Mouse (Mus musculus) embryonic facial prominence, embryonic 12.5 days (tissue): ENCODE measurements around the gene Sncb. TPM values are rescaled to one million over a fixed set of nuclear protein-coding genes. Genes with fewer than 3 reads are reported as not detected.
"Not testable (repeated sequence)": the region's sequence is repeated elsewhere in the genome, so short reads cannot be mapped to it uniquely, and the experiment has no call there.

ENCODE experiments used
- ATAC-seq: fragments of 200-750 bp; cut with Nextera tagmentation; 2 replicates; pipeline ENCODE4 v1.8.0; 2017; ENCODE audit not compliant: insufficient number of reproducible peaks, insufficient read depth, low FRiP score, low TSS enrichment
- H3K27ac ChIP-seq: fragments of 300-500 bp; sonication (generic); 2 replicates; pipeline ENCODE4 v1.5.1; 2016; ENCODE audit warnings: mild to moderate bottlenecking
- H3K27me3 ChIP-seq: fragments of 300-500 bp; sonication (generic); 2 replicates; pipeline ENCODE4 v1.6.1; 2016; ENCODE audit warnings: mild to moderate bottlenecking, moderate library complexity
- H3K36me3 ChIP-seq: fragments of 300-500 bp; sonication (generic); 2 replicates; pipeline ENCODE4 v1.6.1; 2016; ENCODE audit warnings: mild to moderate bottlenecking
- H3K4me1 ChIP-seq: fragments of 300-500 bp; sonication (generic); 2 replicates; pipeline ENCODE4 v1.6.1; 2016
- H3K4me2 ChIP-seq: fragments of 300-500 bp; sonication (generic); replicated peaks from 2 replicates; pipeline ENCODE4 v1.6.1; 2016; ENCODE audit warnings: mild to moderate bottlenecking, moderate library complexity
- H3K4me3 ChIP-seq: fragments of 300-500 bp; sonication (generic); 2 replicates; pipeline ENCODE4 v1.5.1; 2016; ENCODE audit warnings: mild to moderate bottlenecking
- H3K9ac ChIP-seq: fragments of 300-500 bp; sonication (generic); 2 replicates; pipeline ENCODE4 v1.6.1; 2016; ENCODE audit warnings: mild to moderate bottlenecking, moderate library complexity
- H3K9me3 ChIP-seq: fragments of 300-500 bp; sonication (generic); 2 replicates; pipeline ENCODE4 v1.6.1; 2016; ENCODE audit warnings: mild to moderate bottlenecking, moderate library complexity
- WGBS: fragments of 180-500 bp; shearing (Covaris S2); methylation state at CpG from one replicate; pipeline ENCODE4 v1.1.7; 2016; 5-methylcytosine and 5-hydroxymethylcytosine counted together
- polyA plus RNA-seq: library from polyadenylated mRNA; unstranded; fragments of >200 nt; fragmentation: Nextera tagmentation; extraction: Ambion mirVana; gene quantifications from 2 replicates; pipeline ENCODE4 v1.2.1, GENCODE M21; 2016

Gene Sncb
- polyA plus RNA-seq, 1 experiment from 2014 or later: 0.27 TPM

GRCm38 (mm10) chr13:54797356-54797755 is 31.0 kb upstream of the Sncb start:
- Histone ChIP-seq H3K36me3 (no peaks in the 10 kb centered on the region), H3K4me2 (no peak overlapping the region), H3K4me1 (peaks cover 5% of the 10 kb centered on the region; the same call in 1 of the 2 replicates), H3K27ac (no peak overlapping the region), H3K27me3 (peaks cover 13% of the 10 kb centered on the region), H3K9me3 (no peaks in the 10 kb centered on the region), H3K4me3 (no peak overlapping the region), H3K9ac (no peak overlapping the region)
- no peak for ATAC-seq
- 39% methylated on average over 4 of the region's 4 CpGs for WGBS

- Histone ChIP-seq H3K4me3 (no peak overlapping the region), H3K4me2 (no peak overlapping the region), H3K27me3 (peaks cover 35% of the 10 kb centered on the region), H3K4me1 (peaks cover 10% of the 10 kb centered on the region), H3K9me3 (no peaks in the 10 kb centered on the region), H3K27ac (no peak overlapping the region), H3K9ac (no peak overlapping the region), H3K36me3 (no peaks in the 10 kb centered on the region)
- 49% methylated on average over 5 of the region's 5 CpGs for WGBS
- ATAC-seq: no peak
These were observed 28.4 kb upstream of the Sncb start for GRCm38 (mm10) chr13:54794843-54795242.

GRCm38 (mm10) chr13:54794002-54794577 is 27.7 kb upstream of the Sncb start:
- no peak overlapping the region for H3K27ac ChIP-seq
- WGBS: 76% methylated on average over 16 of the region's 16 CpGs
- H3K4me2 ChIP-seq: no peak overlapping the region
- ATAC-seq: no peak
- no peak overlapping the region for H3K4me3 ChIP-seq
- H3K9ac ChIP-seq: no peak overlapping the region
- H3K4me1 ChIP-seq: peaks cover 18% of the 10 kb centered on the region
- no peaks in the 10 kb centered on the region for H3K36me3 ChIP-seq
- no peaks in the 10 kb centered on the region for H3K9me3 ChIP-seq
- H3K27me3 ChIP-seq: peaks cover 42% of the 10 kb centered on the region

GRCm38 (mm10) chr13:54792259-54793230 is 26.1 kb upstream of the Sncb start:
- Histone ChIP-seq H3K4me3 (no peak overlapping the region), H3K36me3 (no peaks in the 10 kb centered on the region), H3K4me2 (no peak overlapping the region), H3K4me1 (peaks cover 19% of the 10 kb centered on the region), H3K9me3 (no peaks in the 10 kb centered on the region), H3K27me3 (peaks cover 42% of the 10 kb centered on the region), H3K9ac (no peak overlapping the region), H3K27ac (no peak overlapping the region)
- WGBS: 22% methylated on average over 21 of the region's 21 CpGs
- no peak for ATAC-seq

- Histone ChIP-seq H3K9me3 (no peaks in the 10 kb centered on the region), H3K27me3 (peaks cover 46% of the 10 kb centered on the region), H3K4me2 (peak overlapping the region; percentile 92), H3K36me3 (no peaks in the 10 kb centered on the region), H3K27ac (no peak overlapping the region), H3K4me1 (peaks cover 19% of the 10 kb centered on the region), H3K4me3 (peak overlapping the region; percentile 55), H3K9ac (peak overlapping the region; percentile 34)
- WGBS: 1% methylated on average over 38 of the region's 38 CpGs
- ATAC-seq: no peak; the same call in 1 of the 2 replicates
These were observed 23.4 kb upstream of the Sncb start for GRCm38 (mm10) chr13:54789561-54790397.

GRCm38 (mm10) chr13:54788740-54789560 is 22.6 kb upstream of the Sncb start, which contains the start of gene Tspan17:
Gene Tspan17 (plus strand): TSS chr13:54789377.
- peak within 1 kb of the TSS; percentile 34 for H3K9ac ChIP-seq
- peaks cover 19% of the 10 kb centered on the region for H3K4me1 ChIP-seq
- ATAC-seq: peak; percentile 58
- H3K27me3 ChIP-seq: peaks cover 46% of the 10 kb centered on the region
- no peaks in the 10 kb centered on the region for H3K36me3 ChIP-seq
- peak within 1 kb of the TSS; percentile 55 for H3K4me3 ChIP-seq
- no peaks in the 10 kb centered on the region for H3K9me3 ChIP-seq
- H3K27ac ChIP-seq: no peak within 1 kb of the TSS
- WGBS: 2% methylated on average over 47 of the region's 49 CpGs
- H3K4me2 ChIP-seq: peak within 1 kb of the TSS; percentile 92

GRCm38 (mm10) chr13:54787591-54787990 is 21.2 kb upstream of the Sncb start:
- not testable (repeated sequence) for H3K9ac ChIP-seq, H3K36me3 ChIP-seq, H3K4me3 ChIP-seq, H3K9me3 ChIP-seq, H3K4me2 ChIP-seq, ATAC-seq, H3K27ac ChIP-seq
- Histone ChIP-seq H3K27me3 (peaks cover 41% of the 10 kb centered on the region), H3K4me1 (peaks cover 17% of the 10 kb centered on the region)
- 86% methylated on average over 2 of the region's 2 CpGs for WGBS

- no peak within 1 kb of the TSS for H3K27ac ChIP-seq
- WGBS: 87% methylated on average over 4 of the region's 4 CpGs
- H3K9ac ChIP-seq: no peak within 1 kb of the TSS
- H3K4me1 ChIP-seq: no peaks in the 10 kb centered on the region
- no peak for ATAC-seq
- no peaks in the 10 kb centered on the region for H3K9me3 ChIP-seq
- H3K4me3 ChIP-seq: no peak within 1 kb of the TSS
- 0 out of 2 replicates have a peak, but pooled peaks cover 8% of the 10 kb centered on the region for H3K27me3 ChIP-seq
- no peak within 1 kb of the TSS for H3K4me2 ChIP-seq
- H3K36me3 ChIP-seq: no peaks in the 10 kb centered on the region
These were observed 17.3 kb upstream of the Sncb start, which contains the start of gene Eif4e1b for GRCm38 (mm10) chr13:54783698-54784097. Gene Eif4e1b (plus strand): TSS chr13:54783998.

GRCm38 (mm10) chr13:54783235-54783634 is 16.8 kb upstream of the Sncb start:
- Histone ChIP-seq H3K9ac (no peak overlapping the region), H3K27me3 (0 out of 2 replicates have a peak, but pooled peaks cover 4% of the 10 kb centered on the region), H3K4me3 (no peak overlapping the region), H3K27ac (no peak overlapping the region), H3K4me1 (no peaks in the 10 kb centered on the region), H3K36me3 (no peaks in the 10 kb centered on the region), H3K4me2 (no peak overlapping the region), H3K9me3 (no peaks in the 10 kb centered on the region)
- WGBS: 39% methylated on average over 2 of the region's 2 CpGs
- ATAC-seq: no peak

- H3K4me1 ChIP-seq: no peaks in the 10 kb centered on the region
- no peak overlapping the region for H3K4me2 ChIP-seq
- ATAC-seq: no peak
- H3K36me3 ChIP-seq: no peaks in the 10 kb centered on the region
- H3K27ac ChIP-seq: no peak overlapping the region
- WGBS: 90% methylated on average over 3 of the region's 3 CpGs
- no peaks in the 10 kb centered on the region for H3K27me3 ChIP-seq
- H3K4me3 ChIP-seq: no peak overlapping the region
- no peak overlapping the region for H3K9ac ChIP-seq
- no peaks in the 10 kb centered on the region for H3K9me3 ChIP-seq
These were observed 14.7 kb upstream of the Sncb start for GRCm38 (mm10) chr13:54781086-54781485.

GRCm38 (mm10) chr13:54780592-54780991 is 14.2 kb upstream of the Sncb start:
- no peaks in the 10 kb centered on the region for H3K27me3 ChIP-seq
- WGBS: 83% methylated on average over 3 of the region's 3 CpGs
- H3K4me2 ChIP-seq: no peak overlapping the region
- no peaks in the 10 kb centered on the region for H3K36me3 ChIP-seq
- H3K9me3 ChIP-seq: no peaks in the 10 kb centered on the region
- no peak overlapping the region for H3K9ac ChIP-seq
- H3K4me3 ChIP-seq: no peak overlapping the region
- no peak overlapping the region for H3K27ac ChIP-seq
- ATAC-seq: no peak
- H3K4me1 ChIP-seq: no peaks in the 10 kb centered on the region
